In the genomic region with DNA sequence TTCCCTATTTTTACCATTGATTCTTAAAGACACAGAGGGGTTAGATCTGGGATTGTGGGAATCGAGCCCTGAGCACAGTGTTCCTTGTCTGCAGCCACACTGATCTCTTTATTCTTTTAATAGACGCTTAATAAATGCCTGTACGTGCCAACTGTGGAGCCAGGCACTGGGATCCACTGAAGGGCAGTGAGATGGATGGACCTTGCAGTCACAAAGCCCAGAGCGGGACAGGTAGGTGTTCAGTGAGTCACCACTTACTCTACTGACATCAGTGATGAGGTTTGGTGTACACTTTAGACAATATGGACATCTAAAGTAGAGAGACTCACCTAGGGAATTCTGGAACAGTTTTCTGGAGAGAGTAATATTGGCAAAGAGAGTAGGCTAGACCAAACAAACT, we compare ENCODE assay signal across 20 mouse cellular contexts. TPM values are rescaled to one million over a fixed set of nuclear protein-coding genes. Genes with fewer than 3 reads are reported as not detected.
"Had no signal": no experiment of that assay in that cellular context is flagged by ENCODE, and none has a peak within 500 bp of the region (broad histone marks: within the 10 kb centered on the region; RNA-seq: fewer than 3 reads in every experiment).

No protein-coding gene starts in this region.

- H3K4me1 ChIP-seq: midbrain, embryonic 10.5 days; midbrain, embryonic 12.5 days; neural tube, embryonic 13.5 days; stomach, embryonic 15.5 days had no signal

- H3K9me3 ChIP-seq: midbrain, embryonic 10.5 days; midbrain, embryonic 12.5 days; neural tube, embryonic 13.5 days; stomach, embryonic 15.5 days had no signal

- DNase-seq: lung, adult 18-20 months; lung, embryonic 14.5 days; lung, postnatal 10 days; lung, postnatal 4 days; midbrain, embryonic 14.5 days; right cerebral cortex, postnatal 14 days; thymus, adult 18-20 months; thymus, postnatal 14 days; thymus, postnatal 36 days had no signal

- H3K27ac ChIP-seq: midbrain, embryonic 10.5 days; midbrain, embryonic 12.5 days; neural tube, embryonic 13.5 days; stomach, embryonic 15.5 days had no signal

- ATAC-seq: midbrain, embryonic 16.5 days had no signal

- H3K4me3 ChIP-seq: midbrain, embryonic 10.5 days; midbrain, embryonic 12.5 days; myocyte; neural tube, embryonic 13.5 days; stomach, embryonic 15.5 days had no signal

- H3K4me2 ChIP-seq: lung, embryonic 14.5 days; midbrain, embryonic 12.5 days; neural tube, embryonic 13.5 days; stomach, embryonic 15.5 days had no signal

- H3K27me3 ChIP-seq: midbrain, embryonic 12.5 days; neural tube, embryonic 13.5 days; stomach, embryonic 15.5 days had no signal

- H3K36me3 ChIP-seq: midbrain, embryonic 10.5 days; midbrain, embryonic 12.5 days; neural tube, embryonic 13.5 days; stomach, embryonic 15.5 days had no signal

- H3K9ac ChIP-seq: lung, embryonic 14.5 days; midbrain, embryonic 12.5 days; neural tube, embryonic 13.5 days; stomach, embryonic 15.5 days had no signal

RNA-seq across cellular contexts. Expression of a gene that starts 56.8 kb away (rescaled TPM):
- total RNA-seq: megakaryocyte, adult 5-6 weeks; megakaryocyte-erythroid progenitor cell, adult 5-6 weeks; neutrophil, adult 5-6 weeks had no signal
- polyA plus RNA-seq: liver, embryonic 16.5 days; lung, embryonic 14.5 days; spleen, adult 2 months had no signal
